Mouse (Mus musculus) liver, postnatal 0 days (tissue): ENCODE measurements around the gene Chmp1a.

ENCODE experiments used
- CTCF ChIP-seq: sonication (generic); IDR thresholded peaks from 2 replicates; pipeline ENCODE4 v1.5.1; 2016; ENCODE audit warnings: antibody characterized with exemption, low read depth
- EP300 ChIP-seq: IDR thresholded peaks from 2 replicates; pipeline ENCODE4 v1.6.1; 2016; ENCODE audit warnings: antibody characterized with exemption, low read depth, mild to moderate bottlenecking

GRCm38 (mm10) chr8:123212321-123213117 is at the start of gene Chmp1a, which contains the start of gene Spata33:
- TF ChIP-seq EP300 (peak; percentile 42; the same call in 1 of the 2 replicates), CTCF (peak; percentile 73)
